Mouse (Mus musculus) B cell, adult (primary cell): Measurements from ENCODE around the gene Nupl2. TPM values are rescaled to one million over a fixed set of nuclear protein-coding genes. Genes with fewer than 3 reads are reported as not detected.

ENCODE experiments used
- total RNA-seq: library from RNA; stranded (reverse); gene quantifications from 4 replicates; pipeline ENCODE4 v1.2.4, GENCODE M21; 2023; ENCODE audit not compliant: inconsistent age

Nupl2 gene
- 12.5 to 19.8 TPM (median 14.3 TPM) in 4 replicates for total RNA-seq

GRCm38 (mm10) chr5:24164789-24165445 lies at the start of gene Nupl2:
Gene Nupl2, plus strand, starts transcription at chr5:24164963.

Other genes with a start within 250 kb of the Nupl2 start
- gene Fam126a, start 134.3 kb upstream of the Nupl2 start, total RNA-seq: 25.2 to 28.2 TPM (median 27.4 TPM) in 4 replicates
- gene Klhl7, start 64.4 kb upstream of the Nupl2 start, total RNA-seq: 14.7 to 17.2 TPM (median 15.7 TPM) in 4 replicates
- not detected in 4 replicates for gene Kcnh2, start 186.6 kb downstream of the Nupl2 start, total RNA-seq
- gene Nos3, start 199.8 kb downstream of the Nupl2 start, total RNA-seq: 0.15 to 0.35 TPM (median 0.32 TPM) in 4 replicates
- gene Atg9b, start 227.2 kb downstream of the Nupl2 start, total RNA-seq: not detected in 4 replicates
- 21.3 to 25.4 TPM (median 23.8 TPM) in 4 replicates for gene Abcb8, start 228.7 kb downstream of the Nupl2 start, total RNA-seq
- gene Asic3, start 248.4 kb downstream of the Nupl2 start, total RNA-seq: not detected in 4 replicates